Mouse (Mus musculus): ENCODE results near the gene Rhcg.

Rhcg gene

DNA sequence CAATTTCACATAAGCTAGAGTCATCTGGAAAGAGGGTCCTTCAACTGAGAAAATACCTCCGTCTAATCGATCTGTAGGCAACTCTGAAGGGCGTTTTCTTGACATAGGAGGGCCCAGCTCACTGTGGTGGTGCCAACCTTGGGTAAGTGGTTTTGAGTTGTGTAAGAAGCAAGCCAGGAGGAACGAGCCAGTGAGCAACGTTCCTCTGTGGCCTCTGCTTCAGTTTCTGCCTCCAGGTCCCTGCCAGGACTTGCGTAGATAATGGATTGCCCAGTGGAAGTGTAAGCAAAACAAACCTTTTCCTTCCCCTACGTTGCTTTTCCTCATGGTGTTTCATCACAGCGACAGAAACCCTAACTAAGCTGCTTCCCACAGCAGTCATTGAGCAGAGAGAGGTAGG is 15.5 kb downstream of the Rhcg start:
- no peak for DNase-seq (ENCODE audit: low read depth)

DNA sequence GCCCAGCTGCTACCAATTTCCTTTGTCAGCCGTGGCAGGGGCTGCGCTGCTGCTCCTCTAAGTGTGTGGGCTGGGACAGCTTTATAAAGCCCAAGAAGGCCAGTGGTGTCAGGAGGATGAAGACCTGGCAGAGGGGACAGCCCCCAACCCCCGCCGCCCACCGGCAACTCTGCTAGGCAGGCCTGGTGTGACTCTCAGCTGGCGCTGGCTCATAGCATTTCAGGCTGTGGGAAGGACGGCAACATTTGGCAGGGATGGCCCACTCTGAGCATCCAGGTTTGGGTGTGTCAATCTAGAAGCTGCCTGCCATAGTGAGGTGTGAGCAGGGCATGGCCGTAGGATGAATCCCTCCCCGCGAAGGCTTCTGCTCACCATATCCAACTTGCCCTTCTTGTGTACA is 17.3 kb downstream of the Rhcg start:
- DNase-seq (ENCODE audit: low read depth): no peak

- DNase-seq (ENCODE audit: low read depth): peak; percentile 77
Observed at GRCm38 (mm10) chr7:79594854-79595253, 22.6 kb downstream of the Rhcg start.

DNA sequence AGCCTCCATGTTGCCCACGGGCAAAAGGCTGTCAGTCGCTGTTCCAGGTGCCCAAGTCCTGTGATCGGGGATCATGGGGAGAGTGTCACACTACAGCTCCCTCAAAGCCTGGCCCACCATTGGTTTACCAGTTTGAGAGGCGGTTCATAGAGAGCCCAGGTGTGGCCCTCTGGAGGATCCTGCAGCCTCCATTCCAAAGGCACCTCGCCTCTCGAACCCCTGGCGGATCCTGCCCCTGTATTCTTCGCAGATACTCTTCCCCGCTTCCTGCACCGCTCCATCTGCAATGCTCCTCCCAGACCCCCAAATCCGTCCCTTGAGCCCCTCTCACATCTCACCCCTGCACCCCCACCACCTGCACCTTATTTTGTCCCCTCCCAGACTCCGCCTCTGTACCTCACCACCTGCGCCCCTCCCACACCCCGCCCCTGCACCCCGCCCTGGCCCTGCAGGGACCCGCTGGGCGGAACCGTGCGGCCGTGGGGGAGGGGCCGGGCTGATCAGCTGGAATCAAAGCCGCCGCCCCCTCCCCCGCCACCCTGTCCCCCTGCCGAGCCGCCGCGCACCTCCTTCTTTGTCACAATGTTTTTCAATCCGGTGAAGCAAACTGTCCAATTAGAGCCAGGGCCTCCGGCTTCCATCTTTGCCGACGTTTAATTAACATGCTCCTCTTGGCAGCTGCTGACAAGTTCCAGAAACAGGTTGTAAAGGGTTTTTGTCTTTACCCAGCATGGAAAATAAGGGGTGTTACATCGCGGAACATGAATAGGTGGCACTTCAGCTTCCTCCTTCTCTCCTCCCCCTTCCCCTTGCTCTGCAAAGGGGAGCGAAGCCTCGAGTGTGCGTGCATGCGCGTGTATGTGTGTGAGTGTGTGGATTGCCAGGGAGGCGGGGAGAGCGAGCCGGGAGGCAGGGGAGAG is 25.4 kb downstream of the Rhcg start:
- DNase-seq (ENCODE audit: low read depth): peak; percentile 55

DNA sequence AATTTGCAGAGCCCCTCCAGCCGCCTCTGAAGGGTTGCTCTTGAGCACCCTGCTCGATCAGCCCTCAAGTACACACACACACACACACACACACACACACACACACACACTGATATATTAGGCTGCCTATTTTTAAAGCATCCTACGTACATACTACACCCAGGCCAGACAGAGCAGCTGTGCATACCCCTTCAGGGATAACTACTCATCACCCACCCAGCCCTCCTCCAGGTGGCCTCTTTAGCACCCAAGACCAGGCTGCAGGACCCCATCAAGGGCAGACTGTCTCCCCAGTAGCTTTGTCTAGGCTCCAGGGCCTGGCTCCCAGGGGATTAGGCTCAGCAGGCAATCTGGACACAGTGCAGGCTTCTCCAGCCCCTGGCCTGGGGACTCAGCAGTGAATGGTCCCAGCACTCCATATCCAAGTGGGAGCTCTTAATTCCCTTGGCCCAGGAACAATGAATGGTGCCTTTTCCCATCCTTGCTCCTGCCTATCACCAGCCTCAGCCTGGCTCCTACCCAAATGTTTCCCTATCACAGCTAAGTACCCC is 26.8 kb downstream of the Rhcg start:
- DNase-seq (ENCODE audit: low read depth): no peak

- no peak for DNase-seq (ENCODE audit: low read depth)
Observed at GRCm38 (mm10) chr7:79589763-79590559, 27.5 kb downstream of the Rhcg start.

GRCm38 (mm10) chr7:79588284-79588683 is 29.2 kb downstream of the Rhcg start:
- no peak for DNase-seq (ENCODE audit: low read depth)

DNA sequence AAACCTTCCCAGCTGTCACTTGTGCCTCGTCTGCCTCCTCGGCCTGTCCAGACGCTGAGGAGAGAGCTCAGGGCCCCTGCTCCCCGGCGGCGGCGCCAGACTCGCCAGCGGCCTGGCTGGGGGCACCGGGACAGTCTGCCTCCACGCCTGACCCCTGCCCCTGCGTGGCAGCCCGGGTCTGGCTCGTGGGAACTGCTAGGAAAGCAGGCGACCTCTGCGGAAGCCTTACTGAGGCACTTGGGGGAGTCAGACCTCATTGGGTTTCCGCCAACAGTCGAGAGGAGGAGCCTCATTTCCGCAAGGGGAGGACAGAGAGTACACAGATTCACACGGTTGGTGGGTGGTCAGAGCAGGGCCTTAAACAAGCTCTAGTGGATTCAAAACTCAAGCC is 38.6 kb downstream of the Rhcg start:
- DNase-seq (ENCODE audit: low read depth): peak; percentile 51

DNA sequence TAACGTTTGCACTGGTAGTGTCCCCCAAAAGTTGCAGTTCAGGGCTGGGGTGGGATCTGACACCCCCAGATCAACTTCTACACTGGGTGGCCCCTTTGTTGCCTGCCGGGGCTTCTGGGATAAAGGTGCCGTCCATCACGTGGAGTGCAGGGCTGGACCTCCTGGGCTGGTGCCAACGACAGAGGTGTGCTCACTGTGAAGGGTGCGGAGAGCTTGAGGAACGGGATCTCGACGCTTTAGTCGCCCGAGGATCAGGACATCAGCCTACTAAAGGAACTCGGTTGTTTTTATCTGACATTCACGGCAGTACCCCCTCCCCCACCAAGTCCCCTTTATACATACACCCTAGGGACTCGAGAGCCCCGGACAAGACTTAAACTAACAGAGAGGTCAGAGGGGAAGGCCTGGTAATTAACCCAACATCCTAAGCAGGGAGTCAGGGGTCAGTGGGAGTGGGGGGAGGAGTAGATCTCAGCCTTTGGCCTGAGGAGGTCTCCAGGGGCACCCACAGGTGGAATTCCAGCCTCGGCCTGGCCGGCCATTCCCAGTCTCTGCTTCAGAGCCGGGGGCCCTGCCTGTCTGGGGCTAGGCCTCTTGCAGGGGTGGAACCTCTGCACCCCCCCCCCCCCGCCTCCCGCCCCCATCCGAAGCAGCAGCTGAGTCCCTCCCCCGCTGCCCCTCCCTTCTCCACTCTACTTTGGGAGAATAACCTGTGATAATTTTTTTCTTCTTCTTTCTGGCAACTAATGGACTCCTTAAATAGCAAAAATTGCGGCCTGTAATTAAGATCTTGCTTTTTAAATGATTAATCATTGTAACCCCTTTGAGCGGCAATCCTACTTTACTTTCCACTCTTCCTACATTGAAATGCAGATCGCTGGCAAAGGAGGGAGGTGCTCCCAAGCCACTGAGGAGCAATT is 39.3 kb downstream of the Rhcg start:
- DNase-seq (ENCODE audit: low read depth): no peak

DNA sequence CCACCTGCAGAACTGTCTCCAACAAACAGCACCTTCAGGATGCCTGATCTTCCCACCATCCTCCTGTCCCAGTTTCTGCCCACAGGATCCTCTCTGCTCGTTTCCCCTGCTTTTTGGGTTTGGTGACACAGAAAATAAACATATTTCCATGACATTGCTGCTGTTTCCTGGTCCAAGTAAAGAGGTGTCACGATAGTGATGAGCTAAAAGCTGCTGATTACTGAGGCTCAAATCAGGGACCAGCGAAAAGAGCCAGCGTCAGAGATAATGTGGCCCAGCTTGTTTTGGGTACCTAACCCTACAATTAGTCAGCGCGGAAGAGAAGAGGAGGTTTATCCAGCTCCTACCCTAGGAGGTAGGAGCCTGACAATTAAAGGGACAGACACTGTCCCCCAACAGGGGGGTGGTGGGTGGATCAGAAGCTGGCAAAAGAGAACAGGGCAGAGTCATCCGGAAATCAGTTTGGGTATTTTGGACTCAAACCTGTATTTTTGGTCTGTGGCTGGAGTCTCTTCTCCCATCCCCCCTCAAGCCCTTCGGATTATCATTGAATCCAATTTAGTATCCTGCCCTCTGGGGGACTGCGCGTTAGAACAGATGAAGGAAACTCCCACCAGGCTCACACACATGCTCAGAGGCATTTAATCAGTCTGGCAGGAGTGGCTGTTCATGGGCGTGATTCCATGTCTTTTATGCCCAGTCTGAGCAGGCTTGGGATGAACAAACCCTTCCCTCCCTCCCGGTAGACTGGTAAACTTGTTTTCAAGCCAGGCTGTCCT is 40.2 kb downstream of the Rhcg start:
- no peak for DNase-seq (ENCODE audit: low read depth)

DNA sequence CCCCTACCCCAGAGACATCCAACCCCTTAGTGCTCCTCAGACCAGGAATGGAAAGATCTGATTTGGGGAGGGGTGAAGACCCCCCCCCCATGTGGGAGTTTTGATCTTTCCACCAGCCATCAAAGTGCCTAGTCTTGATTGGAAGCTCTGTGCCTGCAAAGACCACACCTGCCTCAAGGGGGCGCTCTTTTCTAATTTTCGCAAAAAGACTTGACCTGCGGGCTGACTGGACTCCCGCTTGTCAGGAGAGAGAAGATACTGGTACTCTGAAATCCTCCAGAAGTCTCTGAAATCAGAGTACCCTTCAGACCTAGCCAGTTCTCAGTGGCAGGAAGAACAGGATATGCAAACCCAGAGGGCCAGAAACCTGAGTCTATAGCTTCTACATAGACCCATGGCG is 40.8 kb downstream of the Rhcg start:
- peak; percentile 67 for DNase-seq (ENCODE audit: low read depth)

- DNase-seq (ENCODE audit: low read depth): no peak
Observed at GRCm38 (mm10) chr7:79572191-79572818, 45.2 kb downstream of the Rhcg start.

DNA sequence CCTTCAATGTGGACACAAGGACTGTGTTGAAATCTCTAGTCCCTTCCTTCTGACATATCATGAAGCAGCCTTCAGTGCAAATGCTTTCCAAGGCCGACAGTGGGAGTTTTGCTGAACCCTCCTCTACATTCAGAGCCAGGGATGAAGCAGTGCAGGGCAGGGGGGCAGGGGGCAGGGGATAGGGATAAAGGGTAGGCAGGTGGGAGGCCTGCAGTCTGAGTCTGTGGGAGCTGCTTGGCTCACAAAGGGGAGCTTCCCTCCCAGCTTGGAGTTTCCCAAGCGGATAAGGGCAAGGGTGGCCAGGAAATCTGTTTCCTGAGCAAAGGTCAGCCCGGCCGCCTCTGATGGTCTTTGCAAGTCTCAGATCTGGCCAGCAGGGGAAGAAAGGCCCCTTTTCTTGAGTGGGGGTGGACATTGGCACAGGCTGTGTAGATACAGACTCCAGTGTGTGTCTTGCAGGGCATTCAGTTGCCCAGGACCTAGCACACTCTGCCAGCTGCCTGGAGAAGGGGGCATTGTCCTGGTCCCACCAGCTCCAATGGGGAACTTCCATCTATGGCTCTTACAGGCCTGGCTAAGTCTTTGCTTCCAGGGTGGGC is 48.4 kb downstream of the Rhcg start:
- no peak for DNase-seq (ENCODE audit: low read depth)

GRCm38 (mm10) chr7:79568212-79568611 is 49.2 kb downstream of the Rhcg start:
- no peak for DNase-seq (ENCODE audit: low read depth)

- no peak for DNase-seq (ENCODE audit: low read depth)
Observed at GRCm38 (mm10) chr7:79563675-79564074, 53.8 kb downstream of the Rhcg start.

- no peak for DNase-seq (ENCODE audit: low read depth)
Observed at GRCm38 (mm10) chr7:79562385-79562784, 55.1 kb downstream of the Rhcg start.

- no peak for DNase-seq (ENCODE audit: low read depth)
Observed at GRCm38 (mm10) chr7:79558698-79559097, 58.8 kb downstream of the Rhcg start.

DNA sequence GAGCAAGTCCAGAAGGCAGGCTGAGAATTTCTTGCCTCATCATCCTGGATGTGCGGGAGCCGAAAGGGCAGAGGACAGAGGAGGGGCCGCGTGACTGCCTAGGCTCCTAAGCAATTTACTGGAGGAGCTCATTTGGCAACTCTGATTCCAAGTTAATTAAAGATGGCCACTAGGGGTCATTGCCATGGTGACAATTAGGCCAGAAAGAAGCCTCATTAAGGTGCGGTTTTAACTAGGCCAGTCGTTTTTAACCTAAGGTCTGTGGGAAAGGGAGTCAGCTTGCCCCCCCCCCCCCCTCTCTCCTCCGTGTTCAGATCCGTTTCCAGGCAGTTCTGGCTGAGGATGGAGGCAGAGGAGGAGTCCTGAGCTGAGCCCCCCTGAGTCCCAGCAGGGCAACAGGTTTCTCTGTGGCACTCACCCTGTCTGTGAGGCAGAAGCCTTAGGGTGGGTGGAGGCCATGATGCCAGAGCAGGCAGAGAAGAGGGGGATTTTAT is 59.7 kb downstream of the Rhcg start:
- no peak for DNase-seq (ENCODE audit: low read depth)

- DNase-seq (ENCODE audit: low read depth): no peak
Observed at GRCm38 (mm10) chr7:79555368-79556034, 62.0 kb downstream of the Rhcg start.

Data from naive thymus-derived CD4-positive, alpha-beta T cell, adult 2 months (primary cell).